Mouse (Mus musculus) CH12.LX (cell line): ENCODE data around the gene Gm37240. TPM values are rescaled to one million over a fixed set of nuclear protein-coding genes. Genes with fewer than 3 reads are reported as not detected.
A peak's percentile ranks its signal among the peaks of the same experiment; 100 is the strongest.

ENCODE experiments used
- DNase-seq: peaks from one replicate; pipeline ENCODE4 v3.0.0-alpha.2; 2013; ENCODE audit errors: extremely low read depth
- H3K27ac ChIP-seq: 2 replicates; pipeline ENCODE4 v1.5.1; 2012; ENCODE audit warnings: low read depth, mild to moderate bottlenecking, control low read depth, moderate library complexity; ENCODE audit not compliant: insufficient read depth
- H3K27me3 ChIP-seq: replicated peaks from 2 replicates; pipeline ENCODE3; 2012; ENCODE audit warnings: inconsistent platforms
- H3K36me3 ChIP-seq, 2 experiments: replicated peaks in 1 of 2; 2 replicates each; pipeline versions ENCODE3 to v1.6.1; 2012; ENCODE audit warnings: inconsistent platforms in 1 of 2, low read length in 1 of 2, mild to moderate bottlenecking in 1 of 2, mixed read lengths in 1 of 2, moderate library complexity in 1 of 2; ENCODE audit not compliant: control insufficient read depth in 1 of 2, insufficient read depth in 1 of 2
- H3K4me1 ChIP-seq, 2 experiments: 2 replicates each; pipeline ENCODE4 v1.6.1; 2012; ENCODE audit warnings: inconsistent platforms in 1 of 2, moderate library complexity in 1 of 2; ENCODE audit not compliant: insufficient read depth in 2 of 2, control insufficient read depth in 1 of 2
- H3K4me2 ChIP-seq: 2 replicates; pipeline ENCODE4 v1.6.1; 2012; ENCODE audit warnings: low read depth, mild to moderate bottlenecking, control low read depth; ENCODE audit not compliant: poor library complexity, insufficient read depth, severe bottlenecking
- H3K4me3 ChIP-seq, 3 experiments: fragments of 150-350 bp in 1 of 3; sonication (generic) in 1 of 3; replicated peaks in 1 of 3; 2 replicates each; pipeline versions ENCODE3 to v1.5.1; 2011 to 2012; ENCODE audit warnings: low read depth in 2 of 3, low read length in 2 of 3, mild to moderate bottlenecking in 2 of 3, moderate library complexity in 2 of 3, control low read depth in 1 of 3, improper control_type of control experiment in 1 of 3, inconsistent platforms in 1 of 3, mixed read lengths in 1 of 3; ENCODE audit not compliant: poor library complexity in 1 of 3
- H3K79me2 ChIP-seq: replicated peaks from 2 replicates; pipeline ENCODE4 v1.6.1; 2012; ENCODE audit warnings: mild to moderate bottlenecking, moderate library complexity; ENCODE audit not compliant: control insufficient read depth, poor library complexity, insufficient read depth, severe bottlenecking; ENCODE audit errors: extremely low read depth
- H3K9ac ChIP-seq: 2 replicates; pipeline ENCODE4 v1.6.1; 2012; ENCODE audit warnings: low read depth, mild to moderate bottlenecking, control low read depth, moderate library complexity; ENCODE audit not compliant: insufficient read depth
- H3K9me3 ChIP-seq: replicated peaks from 2 replicates; pipeline ENCODE3; 2012; ENCODE audit warnings: low read length, inconsistent platforms, mixed read lengths
- CHD1 ChIP-seq: IDR thresholded peaks from 2 replicates; pipeline ENCODE4 v1.6.1; 2012; ENCODE audit warnings: low read depth, low read length, improper control_type of control experiment, inconsistent platforms
- CHD2 ChIP-seq: IDR thresholded peaks from 2 replicates; pipeline ENCODE4 v1.6.1; 2011; ENCODE audit warnings: low read length, improper control_type of control experiment
- CTCF ChIP-seq, 2 experiments: IDR thresholded peaks in 1 of 2; conservative IDR thresholded peaks in 1 of 2; 2 replicates each; pipeline ENCODE4 v1.5.1; 2011 to 2012; ENCODE audit warnings: low read depth in 2 of 2, low read length in 2 of 2, improper control_type of control experiment in 1 of 2, inconsistent platforms in 1 of 2, mild to moderate bottlenecking in 1 of 2, moderate library complexity in 1 of 2
- E2F4 ChIP-seq: IDR thresholded peaks from 2 replicates; pipeline ENCODE4 v1.6.1; 2011; ENCODE audit warnings: low read depth, low read length, improper control_type of control experiment; ENCODE audit not compliant: insufficient replicate concordance
- EP300 ChIP-seq: IDR thresholded peaks from 2 replicates; pipeline ENCODE4 v1.6.1; 2011; ENCODE audit warnings: low read length, improper control_type of control experiment
- GABPA ChIP-seq: IDR thresholded peaks from 2 replicates; pipeline ENCODE4 v1.6.1; 2012; ENCODE audit warnings: low read depth, low read length, improper control_type of control experiment, inconsistent platforms; ENCODE audit not compliant: insufficient replicate concordance
- HCFC1 ChIP-seq: IDR thresholded peaks from 2 replicates; pipeline ENCODE4 v1.6.1; 2012; ENCODE audit warnings: low read depth, mild to moderate bottlenecking, inconsistent platforms, low read length, improper control_type of control experiment
- MAX ChIP-seq: IDR thresholded peaks from 2 replicates; pipeline ENCODE4 v1.6.1; 2011; ENCODE audit warnings: low read length, improper control_type of control experiment
- MYC ChIP-seq: IDR thresholded peaks from 2 replicates; pipeline ENCODE4 v1.6.1; 2011; ENCODE audit warnings: low read depth, mild to moderate bottlenecking, improper control_type of control experiment, low read length
- NELFE ChIP-seq: IDR thresholded peaks from 2 replicates; pipeline ENCODE4 v1.6.1; 2011; ENCODE audit warnings: low read depth, low read length, improper control_type of control experiment
- PAX5 ChIP-seq: IDR thresholded peaks from 2 replicates; pipeline ENCODE4 v1.6.1; 2012; ENCODE audit warnings: low read length, inconsistent platforms, mixed read lengths
- RAD21 ChIP-seq: IDR thresholded peaks from 2 replicates; pipeline ENCODE4 v1.6.1; 2011; ENCODE audit warnings: low read depth, mild to moderate bottlenecking, low read length, improper control_type of control experiment, moderate library complexity
- RCOR1 ChIP-seq: conservative IDR thresholded peaks from 2 replicates; pipeline ENCODE4 v1.6.1; 2012; ENCODE audit warnings: low read depth, mild to moderate bottlenecking, inconsistent platforms, low read length, improper control_type of control experiment
- SIN3A ChIP-seq: IDR thresholded peaks from 2 replicates; pipeline ENCODE4 v1.6.1; 2012; ENCODE audit warnings: low read length, improper control_type of control experiment, inconsistent platforms
- SMC3 ChIP-seq: IDR thresholded peaks from 2 replicates; pipeline ENCODE4 v1.6.1; 2011; ENCODE audit warnings: low read depth, low read length, improper control_type of control experiment
- TBP ChIP-seq: conservative IDR thresholded peaks from 2 replicates; pipeline ENCODE4 v1.6.1; 2011; ENCODE audit warnings: low read depth, low read length, improper control_type of control experiment
- TCF12 ChIP-seq: IDR thresholded peaks from 2 replicates; pipeline ENCODE4 v1.6.1; 2014; ENCODE audit warnings: low read depth, mild to moderate bottlenecking, inconsistent platforms, low read length, improper control_type of control experiment
- ZKSCAN1 ChIP-seq: IDR thresholded peaks from 2 replicates; pipeline ENCODE4 v1.6.1; 2012; ENCODE audit warnings: low read depth, inconsistent platforms, low read length, improper control_type of control experiment, borderline replicate concordance
- dilution Hi-C: fragments of 300-500 bp; cut with MboI; formaldehyde crosslinking; loops from 2 replicates; pipeline ENCODE4 v1.14.3; 2020; ENCODE audit warnings: low sequenced_read_pairs; ENCODE audit not compliant: extremely low pct_unique_long_range_greater_than_20kb, extremely low pct_ligation_motif_present
- in situ Hi-C: fragments of 300-500 bp; cut with MboI; formaldehyde crosslinking; loops from 3 replicates; pipeline ENCODE4 v1.14.3; 2019; ENCODE audit warnings: low sequenced_read_pairs, low pct_ligation_motif_present, low pct_unique_long_range_greater_than_20kb, mixed read lengths
- polyA plus RNA-seq: library from polyadenylated mRNA; unstranded; fragments of >175 nt; gene quantifications from 2 replicates; pipeline ENCODE4 v1.2.1, GENCODE M21; 2012; ENCODE audit warnings: low read depth; ENCODE audit not compliant: insufficient read length
- total RNA-seq, 2 experiments: library from RNA; depleted of rRNA; stranded (reverse); fragments of 300-350 nt in 1 of 2; fragments of >200 nt in 1 of 2; gene quantifications; 2 replicates each; pipeline ENCODE4 v1.2.3; 2012 to 2014

Gm37240 gene
- total and polyA plus RNA-seq, 3 experiments: 0.08 to 0.19 (median 0.14) TPM

DNA sequence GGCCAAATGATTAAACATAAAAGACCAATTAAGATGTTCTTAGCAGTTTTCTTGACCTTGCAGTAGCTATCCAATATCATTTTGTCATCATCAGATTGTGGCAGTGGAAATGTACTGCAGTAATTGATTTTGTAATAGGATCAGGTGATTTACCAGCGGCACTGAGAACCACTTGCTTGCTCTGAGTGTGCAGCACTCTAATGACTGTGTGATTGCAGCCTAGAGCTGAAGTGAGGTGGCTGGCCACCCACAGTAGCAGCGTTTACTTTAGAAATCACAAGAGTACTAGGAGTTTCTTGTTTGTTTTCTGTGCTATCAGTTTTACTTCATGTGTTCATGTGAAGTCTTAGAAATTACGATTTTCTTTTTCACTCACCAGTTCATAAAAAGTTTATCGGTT is 1011.1 kb downstream of the Gm37240 start:
- Histone ChIP-seq H3K4me3 (no peak overlapping the region), H3K4me2 (no peak overlapping the region), H3K27me3 (no peaks in the 10 kb centered on the region), H3K79me2 (no peaks in the 10 kb centered on the region), H3K9ac (no peak overlapping the region), H3K36me3 (peaks cover 0 to 58% of the 10 kb centered on the region in 2 experiments), H3K4me1 (no peaks in the 10 kb centered on the region), H3K9me3 (no peaks in the 10 kb centered on the region), H3K27ac (no peak overlapping the region)
- dilution Hi-C loops (no loop called here), in situ Hi-C loops (loop anchor here (25.0 kb wide), 1 partner anchor 539 kb away; no protein-coding TSS in a partner anchor)
- no peak for DNase-seq
- no peak for TF ChIP-seq CHD1
- no peak for TF ChIP-seq EP300
- TF ChIP-seq TCF12: no peak
- TF ChIP-seq CHD2: no peak
- TF ChIP-seq E2F4: no peak
- TF ChIP-seq TBP: no peak
- TF ChIP-seq CTCF (conservative IDR thresholded peaks at IDR 0.05 in 1 of 2, IDR thresholded peaks at IDR 0.05 in 1 of 2; ENCODE audit: low read depth in 2 of 2, low read length in 2 of 2): no peak
- TF ChIP-seq MYC: no peak
- TF ChIP-seq SIN3A: no peak

DNA sequence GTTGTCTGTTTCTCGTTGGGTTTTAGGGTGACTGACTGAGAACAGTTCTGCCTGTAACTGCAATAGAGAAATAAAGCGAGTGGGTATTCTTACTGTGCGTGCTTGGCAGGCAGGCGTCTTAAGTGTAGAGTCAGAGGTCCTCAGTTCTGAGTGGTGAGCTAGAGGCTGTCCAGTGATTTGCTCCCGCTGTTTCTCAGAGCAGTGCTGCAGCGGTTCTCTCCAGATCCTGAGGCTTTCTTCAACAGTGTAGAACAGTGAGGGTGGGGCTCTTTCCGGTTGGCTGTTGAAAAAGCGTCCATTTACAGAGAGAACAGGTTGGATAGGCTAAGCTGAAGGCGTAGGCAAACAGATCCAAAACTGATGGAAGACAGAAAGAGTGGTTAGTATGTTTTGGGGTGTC is 1012.0 kb downstream of the Gm37240 start:
- Histone ChIP-seq H3K27me3 (no peaks in the 10 kb centered on the region), H3K4me2 (no peak overlapping the region), H3K4me3 (no peak overlapping the region), H3K9me3 (no peaks in the 10 kb centered on the region), H3K79me2 (no peaks in the 10 kb centered on the region), H3K27ac (no peak overlapping the region), H3K36me3 (peaks cover 0 to 57% of the 10 kb centered on the region in 2 experiments), H3K9ac (no peak overlapping the region), H3K4me1 (no peaks in the 10 kb centered on the region)
- in situ Hi-C loops (loop anchor here (25.0 kb wide), 1 partner anchor 538 kb away; no protein-coding TSS in a partner anchor), dilution Hi-C loops (no loop called here)
- no peak for DNase-seq
- TF ChIP-seq PAX5: no peak
- TF ChIP-seq RCOR1: no peak
- TF ChIP-seq GABPA: no peak
- no peak for TF ChIP-seq ZKSCAN1

DNA sequence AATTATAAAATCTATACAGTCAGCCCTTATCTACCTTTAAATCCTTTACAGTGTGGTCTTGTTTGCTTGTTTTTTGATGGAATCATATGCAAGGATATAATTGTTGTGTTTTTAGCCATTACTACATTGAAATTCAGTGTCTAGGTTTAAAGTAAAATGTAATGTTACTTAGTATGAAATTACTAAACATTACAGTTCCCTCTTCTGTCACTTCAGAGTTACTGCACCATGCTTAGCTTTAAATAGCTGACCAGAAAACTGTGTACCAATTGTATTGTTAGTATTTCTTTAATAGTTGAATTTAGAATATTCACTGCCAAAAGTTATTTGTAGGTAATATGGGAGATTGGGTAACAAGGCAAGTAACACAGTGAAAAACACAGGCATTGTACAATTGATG is 1017.2 kb downstream of the Gm37240 start:
- dilution Hi-C loops (no loop called here), in situ Hi-C loops (no loop called here)
- DNase-seq: no peak
- Histone ChIP-seq H3K9ac (no peak overlapping the region), H3K4me1 (peaks cover 0 to 31% of the 10 kb centered on the region in 2 experiments; a peak in 2 of 4 replicates), H3K4me2 (no peak overlapping the region), H3K9me3 (no peaks in the 10 kb centered on the region), H3K27me3 (no peaks in the 10 kb centered on the region), H3K4me3 (no peak overlapping the region), H3K36me3 (peaks cover 4 to 48% of the 10 kb centered on the region in 2 experiments), H3K79me2 (no peaks in the 10 kb centered on the region), H3K27ac (no peak overlapping the region)
- TF ChIP-seq RAD21: peak; percentile 53
- peak; percentile 47 for TF ChIP-seq SMC3
- TF ChIP-seq MAX: no peak
- TF ChIP-seq NELFE: no peak
- TF ChIP-seq ZKSCAN1: no peak
- no peak for TF ChIP-seq HCFC1
- TF ChIP-seq CTCF (conservative IDR thresholded peaks at IDR 0.05 in 1 of 2, IDR thresholded peaks at IDR 0.05 in 1 of 2; ENCODE audit: low read depth in 2 of 2, low read length in 2 of 2): peak in 1 of 2 experiments; percentile 49; a peak in 2 of 4 replicates
